Mouse (Mus musculus) MEL (cell line): Measurements from ENCODE around the gene Cmklr1. TPM values are rescaled to one million over a fixed set of nuclear protein-coding genes. Genes with fewer than 3 reads are reported as not detected.

Experiments
- DNase-seq: peaks from one replicate; pipeline ENCODE4 v3.0.0; 2011; ENCODE audit warnings: low read depth, low spot score
- H3K27ac ChIP-seq: 2 replicates; pipeline ENCODE4 v1.5.1; 2012; ENCODE audit warnings: low read depth, mild to moderate bottlenecking, control low read depth, low read length, moderate library complexity; ENCODE audit not compliant: control insufficient read depth
- H3K27me3 ChIP-seq, 2 experiments: fragments of 150-350 bp in 1 of 2; sonication (generic) in 1 of 2; 2 replicates each; pipeline ENCODE4 v1.6.1; 2012; ENCODE audit warnings: low read length in 2 of 2, mild to moderate bottlenecking in 2 of 2, improper control_type of control experiment in 1 of 2, moderate library complexity in 1 of 2; ENCODE audit not compliant: insufficient read depth in 2 of 2, control insufficient read depth in 1 of 2
- H3K36me3 ChIP-seq, 2 experiments: 2 replicates each; pipeline ENCODE4 v1.6.1; 2012 to 2014; ENCODE audit warnings: low read length in 2 of 2, improper control_type of control experiment in 1 of 2, inconsistent platforms in 1 of 2, mild to moderate bottlenecking in 1 of 2; ENCODE audit not compliant: insufficient read depth in 2 of 2, control insufficient read depth in 1 of 2
- H3K4me1 ChIP-seq, 2 experiments: fragments of 150-350 bp in 1 of 2; sonication (generic) in 1 of 2; 2 replicates each; pipeline ENCODE4 v1.6.1; 2012; ENCODE audit warnings: low read length in 2 of 2, improper control_type of control experiment in 1 of 2, mild to moderate bottlenecking in 1 of 2; ENCODE audit not compliant: insufficient read depth in 2 of 2, control insufficient read depth in 1 of 2
- H3K4me3 ChIP-seq, 2 experiments: fragments of 150-350 bp in 1 of 2; sonication (generic) in 1 of 2; 2 replicates each; pipeline ENCODE4 v1.5.1; 2012; ENCODE audit warnings: low read depth in 2 of 2, low read length in 2 of 2, mild to moderate bottlenecking in 2 of 2, moderate library complexity in 2 of 2, control low read depth in 1 of 2, improper control_type of control experiment in 1 of 2; ENCODE audit not compliant: control insufficient read depth in 1 of 2, insufficient read depth in 1 of 2
- H3K79me2 ChIP-seq: 2 replicates; pipeline ENCODE4 v1.6.1; 2012; ENCODE audit warnings: mild to moderate bottlenecking, low read length, moderate library complexity; ENCODE audit not compliant: control insufficient read depth, poor library complexity, insufficient read depth
- H3K9ac ChIP-seq: 2 replicates; pipeline ENCODE4 v1.6.1; 2012; ENCODE audit warnings: low read depth, mild to moderate bottlenecking, control low read depth, low read length, moderate library complexity; ENCODE audit not compliant: control insufficient read depth, poor library complexity, severe bottlenecking
- H3K9me3 ChIP-seq: fragments of 150-350 bp; sonication (generic); replicated peaks from 2 replicates; pipeline ENCODE4 v1.6.1; 2012; ENCODE audit warnings: mild to moderate bottlenecking, low read length, improper control_type of control experiment, moderate library complexity; ENCODE audit not compliant: insufficient read depth
- CHD1 ChIP-seq: IDR thresholded peaks from 2 replicates; pipeline ENCODE4 v1.6.1; 2012; ENCODE audit warnings: low read depth, mild to moderate bottlenecking, inconsistent platforms, low read length, improper control_type of control experiment
- CTCF ChIP-seq, 3 experiments: IDR thresholded peaks in 2 of 3; conservative IDR thresholded peaks in 1 of 3; 2 replicates each; pipeline ENCODE4 v1.5.1; 2011 to 2012; ENCODE audit warnings: low read length in 3 of 3, low read depth in 2 of 3, mild to moderate bottlenecking in 2 of 3, improper control_type of control experiment in 1 of 3, inconsistent platforms in 1 of 3, mixed read lengths in 1 of 3, moderate library complexity in 1 of 3; ENCODE audit not compliant: control insufficient read depth in 1 of 3, insufficient read depth in 1 of 3, poor library complexity in 1 of 3, severe bottlenecking in 1 of 3
- E2F4 ChIP-seq: IDR thresholded peaks from 2 replicates; pipeline ENCODE4 v1.6.1; 2011; ENCODE audit warnings: low read depth, low read length, improper control_type of control experiment, borderline replicate concordance
- ELF1 ChIP-seq: IDR thresholded peaks from 2 replicates; pipeline ENCODE4 v1.6.1; 2014; ENCODE audit warnings: low read depth, mild to moderate bottlenecking, inconsistent platforms, low read length, improper control_type of control experiment, moderate library complexity
- ETS1 ChIP-seq: IDR thresholded peaks from 2 replicates; pipeline ENCODE4 v1.6.1; 2012; ENCODE audit warnings: low read depth, mild to moderate bottlenecking, inconsistent platforms, low read length, improper control_type of control experiment, moderate library complexity
- GATA1 ChIP-seq: IDR thresholded peaks from 2 replicates; pipeline ENCODE4 v1.6.1; 2011; ENCODE audit warnings: low read depth, low read length, improper control_type of control experiment
- MAFK ChIP-seq: IDR thresholded peaks from 2 replicates; pipeline ENCODE4 v1.6.1; 2011; ENCODE audit warnings: low read depth, mild to moderate bottlenecking, low read length, improper control_type of control experiment, borderline replicate concordance
- MAX ChIP-seq: IDR thresholded peaks from 2 replicates; pipeline ENCODE4 v1.6.1; 2011; ENCODE audit warnings: low read length, improper control_type of control experiment
- MYB ChIP-seq: IDR thresholded peaks from 2 replicates; pipeline ENCODE4 v1.6.1; 2011; ENCODE audit warnings: mild to moderate bottlenecking, low read depth, low read length, improper control_type of control experiment
- MYC ChIP-seq: IDR thresholded peaks from 2 replicates; pipeline ENCODE4 v1.6.1; 2011; ENCODE audit warnings: low read depth, mild to moderate bottlenecking, low read length, improper control_type of control experiment, moderate library complexity
- NELFE ChIP-seq: IDR thresholded peaks from 2 replicates; pipeline ENCODE4 v1.6.1; 2011; ENCODE audit warnings: low read depth, low read length, improper control_type of control experiment
- POLR2A ChIP-seq, 2 experiments: IDR thresholded peaks; 2 replicates each; pipeline ENCODE4 v1.6.1; 2011 to 2012; ENCODE audit warnings: low read length in 2 of 2, mild to moderate bottlenecking in 2 of 2, control low read depth in 1 of 2, improper control_type of control experiment in 1 of 2, low read depth in 1 of 2, moderate library complexity in 1 of 2; ENCODE audit not compliant: control insufficient read depth in 1 of 2, insufficient read depth in 1 of 2, poor library complexity in 1 of 2
- RAD21 ChIP-seq: IDR thresholded peaks from 2 replicates; pipeline ENCODE4 v1.6.1; 2011; ENCODE audit warnings: mild to moderate bottlenecking, low read depth, low read length, improper control_type of control experiment
- SIN3A ChIP-seq: IDR thresholded peaks from 2 replicates; pipeline ENCODE4 v1.6.1; 2012; ENCODE audit warnings: low read length, improper control_type of control experiment, inconsistent platforms
- SMC3 ChIP-seq: IDR thresholded peaks from 2 replicates; pipeline ENCODE4 v1.6.1; 2011; ENCODE audit warnings: low read depth, low read length, improper control_type of control experiment
- TAL1 ChIP-seq: IDR thresholded peaks from 2 replicates; pipeline ENCODE4 v1.6.1; 2012; ENCODE audit warnings: mild to moderate bottlenecking, inconsistent platforms, low read length, moderate library complexity, mixed read lengths
- TBP ChIP-seq: IDR thresholded peaks from 2 replicates; pipeline ENCODE4 v1.8.0; 2011; ENCODE audit warnings: low read depth, low read length, improper control_type of control experiment
- UBTF ChIP-seq: IDR thresholded peaks from 2 replicates; pipeline ENCODE4 v1.6.1; 2012; ENCODE audit warnings: low read depth, mild to moderate bottlenecking, inconsistent platforms, low read length, improper control_type of control experiment, moderate library complexity, borderline replicate concordance; ENCODE audit not compliant: insufficient read depth
- USF1 ChIP-seq: IDR thresholded peaks from 2 replicates; pipeline ENCODE4 v1.6.1; 2014; ENCODE audit warnings: low read depth, mild to moderate bottlenecking, inconsistent platforms, low read length, improper control_type of control experiment, moderate library complexity
- polyA plus RNA-seq, 2 experiments: library from polyadenylated mRNA; stranded (reverse) in 1 of 2; unstranded in 1 of 2; fragments of >175 nt in 1 of 2; fragments of >200 nt in 1 of 2; gene quantifications; 2 replicates each; pipeline versions ENCODE4 v1.2.1 to v1.2.4; 2012; ENCODE audit warnings: low replicate concordance in 2 of 2, low read depth in 1 of 2; ENCODE audit not compliant: insufficient read length in 2 of 2, insufficient read depth in 1 of 2, missing spikeins in 1 of 2
- total RNA-seq: library from RNA; depleted of rRNA; stranded (reverse); fragments of 300-350 nt; gene quantifications from 2 replicates; pipeline ENCODE4 v1.2.3, GENCODE M21; 2012

Gene Cmklr1
- total and polyA plus RNA-seq, 3 experiments, result not detected

- Histone ChIP-seq H3K27ac (no peak overlapping the region), H3K36me3 (no peaks in the 10 kb centered on the region), H3K27me3 (no peaks in the 10 kb centered on the region), H3K4me3 (no peak overlapping the region), H3K79me2 (no peaks in the 10 kb centered on the region), H3K4me1 (no peaks in the 10 kb centered on the region), H3K9ac (no peak overlapping the region), H3K9me3 (no peaks in the 10 kb centered on the region)
- TF ChIP-seq TAL1 (no peak), MYC (no peak), SMC3 (no peak), SIN3A (no peak), POLR2A (IDR thresholded peaks at IDR 0.05; ENCODE audit: control insufficient read depth in 1 of 2, insufficient read depth in 1 of 2, low read depth in 1 of 2, low read length in 2 of 2, poor library complexity in 1 of 2) (no peak), TBP (no peak), UBTF (no peak), CHD1 (no peak), ELF1 (no peak), USF1 (no peak), ETS1 (no peak), MYB (no peak), MAX (no peak), GATA1 (no peak), E2F4 (no peak), RAD21 (no peak)
- DNase-seq, result no peak
Measured at GRCm38 (mm10) chr5:113682472-113682871, 32.2 kb upstream of the Cmklr1 start.

DNA sequence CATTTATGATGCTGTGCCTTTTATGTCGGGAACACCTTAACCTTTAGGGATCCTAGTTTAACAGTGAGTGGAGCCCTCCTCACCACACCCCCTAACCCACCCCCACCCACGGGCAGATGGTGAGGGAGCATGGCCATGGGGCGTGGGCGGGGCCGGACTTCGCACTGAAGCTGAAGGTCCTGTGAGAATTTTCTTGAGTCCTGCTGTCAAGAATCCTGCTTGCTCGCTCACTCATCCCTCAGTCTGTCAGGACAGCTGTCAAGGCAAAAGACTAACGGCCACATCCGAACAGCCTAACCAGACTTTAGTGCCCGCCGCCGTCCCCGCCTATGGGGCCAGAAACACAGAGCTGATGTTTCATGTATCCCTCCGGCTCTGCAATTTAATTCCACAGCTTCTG is 31.0 kb upstream of the Cmklr1 start:
- DNase-seq, result no peak
- H3K36me3 ChIP-seq, result no peaks in the 10 kb centered on the region
- no peaks in the 10 kb centered on the region for H3K79me2 ChIP-seq
- H3K4me1 ChIP-seq, result no peaks in the 10 kb centered on the region
- no peak for TF ChIP-seq MAFK
- TF ChIP-seq TBP, result no peak
- TF ChIP-seq CTCF (IDR thresholded peaks at IDR 0.05 in 2 of 3, conservative IDR thresholded peaks at IDR 0.05 in 1 of 3; ENCODE audit: control insufficient read depth in 1 of 3, insufficient read depth in 1 of 3, low read depth in 2 of 3, low read length in 3 of 3, poor library complexity in 1 of 3, severe bottlenecking in 1 of 3), result no peak
- TF ChIP-seq NELFE, result no peak
- no peaks in the 10 kb centered on the region for H3K9me3 ChIP-seq
- no peak overlapping the region for H3K9ac ChIP-seq
- H3K27ac ChIP-seq, result no peak overlapping the region
- no peak overlapping the region for H3K4me3 ChIP-seq
- no peaks in the 10 kb centered on the region for H3K27me3 ChIP-seq
